Mouse (Mus musculus): ENCODE measurements around the gene Ing4.
A peak's percentile ranks its signal among the peaks of the same experiment; 100 is the strongest.
"Not testable (repeated sequence)": the region's sequence is repeated elsewhere in the genome, so short reads cannot be mapped to it uniquely, and the experiment has no call there.

Ing4 gene

GRCm38 (mm10) chr6:125041047-125041446 is 1.5 kb downstream of the Ing4 start:
- DNase-seq (ENCODE audit: low spot score in 2 of 2): no peak

- DNase-seq (ENCODE audit: low spot score in 2 of 2): no peak
Measured at GRCm38 (mm10) chr6:125042081-125042480, 2.5 kb downstream of the Ing4 start.

- DNase-seq (ENCODE audit: low spot score in 2 of 2): peak; percentile 39 to 67
Measured at GRCm38 (mm10) chr6:125046691-125047090, 7.1 kb downstream of the Ing4 start.

DNA sequence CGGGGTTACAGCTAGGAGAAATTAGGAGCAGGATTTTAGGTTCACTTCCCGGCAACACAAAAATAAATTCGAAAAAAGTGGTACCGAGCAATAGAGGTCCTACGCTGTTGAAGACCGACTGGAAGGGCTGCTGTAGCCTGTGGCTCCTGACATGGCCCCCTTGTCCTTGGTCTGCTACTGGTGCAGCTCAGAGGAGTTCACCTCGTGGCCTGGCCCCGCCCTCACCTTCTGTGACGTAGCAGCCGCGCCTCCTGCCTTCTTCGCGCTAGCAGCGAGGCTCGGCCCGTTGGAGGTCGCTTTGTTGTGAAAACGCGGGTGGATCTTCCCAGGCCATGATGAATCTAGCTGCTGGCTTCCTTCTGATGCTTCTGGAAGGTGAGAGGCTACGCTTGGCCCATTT is 10.1 kb downstream of the Ing4 start, which contains the start of gene Acrbp:
TSS of gene Acrbp (plus strand) at position 12 of the 400 bp plus-strand sequence.
- no peak for DNase-seq (ENCODE audit: low spot score in 2 of 2)

GRCm38 (mm10) chr6:125051237-125051636 is 11.7 kb downstream of the Ing4 start:
- DNase-seq (ENCODE audit: low spot score in 2 of 2): no peak

DNA sequence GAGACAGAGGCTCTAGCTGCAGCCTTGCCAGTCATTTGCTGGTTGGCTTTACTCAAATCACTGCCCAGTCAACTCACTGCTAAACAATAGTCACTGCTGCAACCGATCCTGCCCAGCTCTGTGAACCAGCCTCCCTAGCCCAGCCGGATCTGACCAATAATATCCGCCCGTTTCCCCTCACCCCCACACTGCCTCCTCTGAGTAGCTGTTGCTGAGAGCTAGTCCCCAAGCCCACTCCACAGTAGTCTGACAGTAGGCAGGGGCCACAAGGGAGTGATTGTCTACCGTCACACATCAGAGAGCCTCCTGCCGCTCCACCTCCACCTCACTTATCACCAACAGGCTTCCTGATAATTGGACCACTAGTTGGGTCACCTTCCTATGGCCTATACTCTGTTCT is 21.9 kb downstream of the Ing4 start:
- no peak for DNase-seq (ENCODE audit: low spot score in 2 of 2)

GRCm38 (mm10) chr6:125062511-125062910 is 23.0 kb downstream of the Ing4 start:
- no peak for DNase-seq (ENCODE audit: low spot score in 2 of 2)

GRCm38 (mm10) chr6:125063906-125064305 is 24.3 kb downstream of the Ing4 start:
- DNase-seq (ENCODE audit: low spot score in 2 of 2): no peak

- DNase-seq (ENCODE audit: low spot score in 2 of 2): not testable (repeated sequence)
Measured at GRCm38 (mm10) chr6:125065223-125065622, 25.7 kb downstream of the Ing4 start.

GRCm38 (mm10) chr6:125067571-125067995 is 28.0 kb downstream of the Ing4 start, which contains the start of gene Lpar5:
Lpar5 (plus strand) TSS chr6:125067920.
- no peak for DNase-seq (ENCODE audit: low spot score in 2 of 2)

GRCm38 (mm10) chr6:125071170-125071895 is 31.8 kb downstream of the Ing4 start:
- no peak for DNase-seq (ENCODE audit: low spot score in 2 of 2)

GRCm38 (mm10) chr6:125071896-125072279 is 32.3 kb downstream of the Ing4 start:
- DNase-seq (ENCODE audit: low spot score in 2 of 2): peak in 1 of 2 experiments; percentile 48

- DNase-seq (ENCODE audit: low spot score in 2 of 2): no peak
Measured at GRCm38 (mm10) chr6:125073825-125074224, 34.3 kb downstream of the Ing4 start.

DNA sequence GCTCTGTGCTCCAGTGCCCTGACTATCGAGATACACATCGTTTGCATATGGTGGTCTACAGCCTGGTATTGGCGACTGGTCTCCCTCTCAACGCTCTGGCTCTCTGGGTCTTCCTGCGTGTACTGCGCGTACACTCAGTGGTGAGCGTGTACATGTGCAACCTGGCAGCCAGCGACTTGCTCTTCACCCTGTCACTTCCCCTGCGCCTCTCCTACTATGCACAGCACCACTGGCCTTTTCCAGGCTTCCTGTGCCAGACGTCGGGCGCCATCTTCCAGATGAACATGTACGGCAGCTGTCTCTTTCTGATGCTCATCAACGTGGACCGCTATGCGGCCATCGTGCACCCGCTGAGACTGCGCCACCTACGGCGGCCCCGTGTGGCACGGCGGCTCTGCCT is 41.8 kb downstream of the Ing4 start:
- no peak for DNase-seq (ENCODE audit: low spot score in 2 of 2)

GRCm38 (mm10) chr6:125081797-125082560 is 42.4 kb downstream of the Ing4 start:
- peak; percentile 75 to 79 for DNase-seq (ENCODE audit: low spot score in 2 of 2)

GRCm38 (mm10) chr6:125082801-125083386 is 43.3 kb downstream of the Ing4 start:
- no peak for DNase-seq (ENCODE audit: low spot score in 2 of 2)

- DNase-seq (ENCODE audit: low spot score in 2 of 2): peak in 1 of 2 experiments; percentile 63
Measured at GRCm38 (mm10) chr6:125084424-125084823, 44.9 kb downstream of the Ing4 start.

DNA sequence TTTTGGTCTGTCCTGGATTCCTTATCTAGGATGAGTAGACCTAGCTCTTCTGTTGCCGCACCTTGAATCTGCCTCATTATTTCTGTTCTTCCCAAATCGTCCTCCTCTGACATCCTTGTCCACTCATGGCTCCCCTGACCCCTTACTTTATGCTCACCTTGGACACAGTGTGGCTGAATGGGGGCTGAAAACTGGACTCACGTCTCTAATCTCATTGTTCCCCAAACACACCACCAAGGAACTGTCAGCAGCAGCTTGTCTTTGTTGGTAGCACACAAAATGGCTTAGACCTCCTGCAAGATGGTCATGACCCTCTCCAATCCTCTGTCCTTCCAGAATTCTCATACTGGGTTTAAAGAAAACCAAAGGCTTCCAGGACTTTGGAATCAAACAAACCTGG is 48.4 kb downstream of the Ing4 start:
- no peak for DNase-seq (ENCODE audit: low spot score in 2 of 2)

DNA sequence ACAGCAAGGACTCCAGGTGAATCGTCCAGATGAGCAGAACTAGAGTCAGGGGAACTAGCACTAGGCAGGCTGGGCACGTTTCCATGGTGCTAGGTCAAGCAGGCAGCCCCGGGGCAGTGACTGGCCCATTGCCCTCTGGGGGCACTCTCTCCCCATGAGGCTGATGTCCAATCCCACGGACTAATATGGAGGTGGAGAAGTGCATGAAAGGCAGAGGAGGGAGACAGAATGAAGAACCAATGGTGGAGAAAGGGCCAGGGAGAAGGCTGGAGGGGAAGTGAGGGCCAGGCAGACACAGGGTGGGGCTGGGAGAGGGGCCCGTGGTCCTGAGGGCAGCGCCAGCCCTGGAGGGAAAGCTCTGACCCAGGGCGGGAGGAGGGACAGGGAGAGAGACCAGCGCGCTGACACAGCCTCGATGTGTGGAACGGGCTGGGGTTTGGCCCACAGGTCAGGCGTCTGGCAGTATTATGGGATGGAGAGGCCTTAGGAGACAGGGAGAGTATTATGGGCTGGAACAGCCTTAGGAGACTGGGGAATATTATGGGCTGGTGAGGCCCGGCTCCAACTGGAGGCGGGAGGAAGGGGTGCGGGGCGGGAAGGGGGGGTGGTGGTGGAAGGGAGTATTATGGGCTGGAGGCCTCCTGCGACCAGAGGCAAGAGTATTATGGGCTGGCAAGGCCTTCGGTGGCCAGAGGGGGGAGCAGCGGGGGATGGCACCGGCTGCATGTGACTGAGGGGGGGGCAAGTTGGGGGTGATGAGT is 49.2 kb downstream of the Ing4 start:
- DNase-seq (ENCODE audit: low spot score in 2 of 2): peak; percentile 52 to 69

- DNase-seq (ENCODE audit: low spot score in 2 of 2): peak; percentile 70 to 87
Measured at GRCm38 (mm10) chr6:125089521-125090321, 50.2 kb downstream of the Ing4 start.

All from frontal cortex, postnatal 14 days (tissue).